Mouse (Mus musculus): ENCODE results near the gene Podxl2.

GRCm38 (mm10) chr6:88840791-88841513 lies 33.9 kb downstream of the Podxl2 start:
- TF ChIP-seq CTCF (IDR thresholded peaks at IDR 0.05; ENCODE audit: borderline replicate concordance, insufficient read depth, low read depth, low read length) (no peak), POLR2A (IDR thresholded peaks at IDR 0.05; ENCODE audit: borderline replicate concordance, insufficient read depth, low read length) (no peak)

All from cerebellum, adult 2 months (tissue).